Mouse (Mus musculus) MEL (cell line): Measurements from ENCODE around the gene Arl4a. TPM values are rescaled to one million over a fixed set of nuclear protein-coding genes. Genes with fewer than 3 reads are reported as not detected.

Source experiments
- DNase-seq: peaks from one replicate; pipeline ENCODE4 v3.0.0; 2011; ENCODE audit warnings: low read depth, low spot score
- H3K27ac ChIP-seq: 2 replicates; pipeline ENCODE4 v1.5.1; 2012; ENCODE audit warnings: low read depth, mild to moderate bottlenecking, control low read depth, low read length, moderate library complexity; ENCODE audit not compliant: control insufficient read depth
- H3K27me3 ChIP-seq, 2 experiments: fragments of 150-350 bp in 1 of 2; sonication (generic) in 1 of 2; 2 replicates each; pipeline ENCODE4 v1.6.1; 2012; ENCODE audit warnings: low read length in 2 of 2, mild to moderate bottlenecking in 2 of 2, improper control_type of control experiment in 1 of 2, moderate library complexity in 1 of 2; ENCODE audit not compliant: insufficient read depth in 2 of 2, control insufficient read depth in 1 of 2
- H3K36me3 ChIP-seq, 2 experiments: 2 replicates each; pipeline ENCODE4 v1.6.1; 2012 to 2014; ENCODE audit warnings: low read length in 2 of 2, improper control_type of control experiment in 1 of 2, inconsistent platforms in 1 of 2, mild to moderate bottlenecking in 1 of 2; ENCODE audit not compliant: insufficient read depth in 2 of 2, control insufficient read depth in 1 of 2
- H3K4me1 ChIP-seq, 2 experiments: fragments of 150-350 bp in 1 of 2; sonication (generic) in 1 of 2; 2 replicates each; pipeline ENCODE4 v1.6.1; 2012; ENCODE audit warnings: low read length in 2 of 2, improper control_type of control experiment in 1 of 2, mild to moderate bottlenecking in 1 of 2; ENCODE audit not compliant: insufficient read depth in 2 of 2, control insufficient read depth in 1 of 2
- H3K4me3 ChIP-seq, 2 experiments: fragments of 150-350 bp in 1 of 2; sonication (generic) in 1 of 2; 2 replicates each; pipeline ENCODE4 v1.5.1; 2012; ENCODE audit warnings: low read depth in 2 of 2, low read length in 2 of 2, mild to moderate bottlenecking in 2 of 2, moderate library complexity in 2 of 2, control low read depth in 1 of 2, improper control_type of control experiment in 1 of 2; ENCODE audit not compliant: control insufficient read depth in 1 of 2, insufficient read depth in 1 of 2
- H3K79me2 ChIP-seq: 2 replicates; pipeline ENCODE4 v1.6.1; 2012; ENCODE audit warnings: mild to moderate bottlenecking, low read length, moderate library complexity; ENCODE audit not compliant: control insufficient read depth, poor library complexity, insufficient read depth
- H3K9ac ChIP-seq: 2 replicates; pipeline ENCODE4 v1.6.1; 2012; ENCODE audit warnings: low read depth, mild to moderate bottlenecking, control low read depth, low read length, moderate library complexity; ENCODE audit not compliant: control insufficient read depth, poor library complexity, severe bottlenecking
- H3K9me3 ChIP-seq: fragments of 150-350 bp; sonication (generic); replicated peaks from 2 replicates; pipeline ENCODE4 v1.6.1; 2012; ENCODE audit warnings: mild to moderate bottlenecking, low read length, improper control_type of control experiment, moderate library complexity; ENCODE audit not compliant: insufficient read depth
- BHLHE40 ChIP-seq: IDR thresholded peaks from 2 replicates; pipeline ENCODE4 v1.6.1; 2012; ENCODE audit warnings: low read depth, mild to moderate bottlenecking, inconsistent platforms, low read length, improper control_type of control experiment, borderline replicate concordance
- CHD1 ChIP-seq: IDR thresholded peaks from 2 replicates; pipeline ENCODE4 v1.6.1; 2012; ENCODE audit warnings: low read depth, mild to moderate bottlenecking, inconsistent platforms, low read length, improper control_type of control experiment
- EP300 ChIP-seq, 2 experiments: IDR thresholded peaks; 2 replicates each; pipeline ENCODE4 v1.6.1; 2011; ENCODE audit warnings: improper control_type of control experiment in 2 of 2, low read length in 2 of 2, low read depth in 1 of 2, mild to moderate bottlenecking in 1 of 2
- GABPA ChIP-seq: IDR thresholded peaks from 2 replicates; pipeline ENCODE4 v1.6.1; 2012; ENCODE audit warnings: low read depth, mild to moderate bottlenecking, inconsistent platforms, low read length, improper control_type of control experiment, moderate library complexity
- HCFC1 ChIP-seq: IDR thresholded peaks from 2 replicates; pipeline ENCODE4 v1.6.1; 2012; ENCODE audit warnings: low read depth, mild to moderate bottlenecking, inconsistent platforms, low read length, improper control_type of control experiment, moderate library complexity
- JUND ChIP-seq: IDR thresholded peaks from 2 replicates; pipeline ENCODE4 v1.6.1; 2011; ENCODE audit warnings: low read depth, mild to moderate bottlenecking, improper control_type of control experiment, low read length
- MAFK ChIP-seq: IDR thresholded peaks from 2 replicates; pipeline ENCODE4 v1.6.1; 2011; ENCODE audit warnings: low read depth, mild to moderate bottlenecking, low read length, improper control_type of control experiment, borderline replicate concordance
- MAZ ChIP-seq: IDR thresholded peaks from 2 replicates; pipeline ENCODE4 v1.6.1; 2012; ENCODE audit warnings: low read depth, mild to moderate bottlenecking, inconsistent platforms, low read length, improper control_type of control experiment
- MEF2A ChIP-seq: IDR thresholded peaks from 2 replicates; pipeline ENCODE4 v1.6.1; 2014; ENCODE audit warnings: low read depth, mild to moderate bottlenecking, inconsistent platforms, low read length, improper control_type of control experiment; ENCODE audit not compliant: poor library complexity, insufficient replicate concordance, severe bottlenecking; ENCODE audit errors: extremely low read depth
- MXI1 ChIP-seq: IDR thresholded peaks from 2 replicates; pipeline ENCODE4 v1.6.1; 2011; ENCODE audit warnings: mild to moderate bottlenecking, low read depth, low read length, improper control_type of control experiment
- POLR2A ChIP-seq, 2 experiments: IDR thresholded peaks; 2 replicates each; pipeline ENCODE4 v1.6.1; 2011 to 2012; ENCODE audit warnings: low read length in 2 of 2, mild to moderate bottlenecking in 2 of 2, control low read depth in 1 of 2, improper control_type of control experiment in 1 of 2, low read depth in 1 of 2, moderate library complexity in 1 of 2; ENCODE audit not compliant: control insufficient read depth in 1 of 2, insufficient read depth in 1 of 2, poor library complexity in 1 of 2
- POLR2AphosphoS5 ChIP-seq: IDR thresholded peaks from 2 replicates; pipeline ENCODE4 v1.6.1; 2012; ENCODE audit warnings: low read depth, borderline replicate concordance, mild to moderate bottlenecking, inconsistent platforms, low read length, moderate library complexity, mixed read lengths
- RAD21 ChIP-seq: IDR thresholded peaks from 2 replicates; pipeline ENCODE4 v1.6.1; 2011; ENCODE audit warnings: mild to moderate bottlenecking, low read depth, low read length, improper control_type of control experiment
- SIN3A ChIP-seq: IDR thresholded peaks from 2 replicates; pipeline ENCODE4 v1.6.1; 2012; ENCODE audit warnings: low read length, improper control_type of control experiment, inconsistent platforms
- TAL1 ChIP-seq: IDR thresholded peaks from 2 replicates; pipeline ENCODE4 v1.6.1; 2012; ENCODE audit warnings: mild to moderate bottlenecking, inconsistent platforms, low read length, moderate library complexity, mixed read lengths
- USF1 ChIP-seq: IDR thresholded peaks from 2 replicates; pipeline ENCODE4 v1.6.1; 2014; ENCODE audit warnings: low read depth, mild to moderate bottlenecking, inconsistent platforms, low read length, improper control_type of control experiment, moderate library complexity
- ZKSCAN1 ChIP-seq: IDR thresholded peaks from 2 replicates; pipeline ENCODE4 v1.6.1; 2012; ENCODE audit warnings: low read depth, mild to moderate bottlenecking, inconsistent platforms, low read length, improper control_type of control experiment, moderate library complexity
- polyA plus RNA-seq, 2 experiments: library from polyadenylated mRNA; stranded (reverse) in 1 of 2; unstranded in 1 of 2; fragments of >175 nt in 1 of 2; fragments of >200 nt in 1 of 2; gene quantifications; 2 replicates each; pipeline versions ENCODE4 v1.2.1 to v1.2.4; 2012; ENCODE audit warnings: low replicate concordance in 2 of 2, low read depth in 1 of 2; ENCODE audit not compliant: insufficient read length in 2 of 2, insufficient read depth in 1 of 2, missing spikeins in 1 of 2
- total RNA-seq: library from RNA; depleted of rRNA; stranded (reverse); fragments of 300-350 nt; gene quantifications from 2 replicates; pipeline ENCODE4 v1.2.3, GENCODE M21; 2012

Arl4a gene
- total and polyA plus RNA-seq, 3 experiments, result 25.6 to 26.9 TPM; not detected in 1

- TF ChIP-seq GABPA (no peak), ZKSCAN1 (no peak)
Measured at GRCm38 (mm10) chr12:39998070-39998852, 39.6 kb downstream of the Arl4a start (continued).

- H3K27me3 ChIP-seq, result peaks cover 0 to 3% of the 10 kb centered on the region in 2 experiments; a peak in 1 of 4 replicates
- no peak overlapping the region for H3K27ac ChIP-seq
- H3K9me3 ChIP-seq, result no peaks in the 10 kb centered on the region
- H3K9ac ChIP-seq, result no peak overlapping the region
- no peak for DNase-seq
- no peak for TF ChIP-seq MAFK
- TF ChIP-seq MXI1, result no peak
- TF ChIP-seq POLR2AphosphoS5, result no peak
- TF ChIP-seq JUND, result no peak
- no peak for TF ChIP-seq TAL1
- no peak for TF ChIP-seq EP300 (IDR thresholded peaks at IDR 0.05; ENCODE audit: low read depth in 1 of 2, low read length in 2 of 2)
- TF ChIP-seq POLR2A (IDR thresholded peaks at IDR 0.05; ENCODE audit: control insufficient read depth in 1 of 2, insufficient read depth in 1 of 2, low read depth in 1 of 2, low read length in 2 of 2, poor library complexity in 1 of 2), result no peak
- TF ChIP-seq MAZ, result no peak
- no peak for TF ChIP-seq USF1
- H3K79me2 ChIP-seq, result no peaks in the 10 kb centered on the region
- H3K4me1 ChIP-seq, result no peaks in the 10 kb centered on the region
- no peaks in the 10 kb centered on the region for H3K36me3 ChIP-seq
- no peak overlapping the region for H3K4me3 ChIP-seq
Measured at GRCm38 (mm10) chr12:39997651-39998050, 40.2 kb downstream of the Arl4a start.

GRCm38 (mm10) chr12:39996015-39996414, 41.8 kb downstream of the Arl4a start:
- Histone ChIP-seq H3K4me1 (no peaks in the 10 kb centered on the region), H3K79me2 (no peaks in the 10 kb centered on the region), H3K27ac (no peak overlapping the region), H3K36me3 (no peaks in the 10 kb centered on the region), H3K9ac (no peak overlapping the region), H3K4me3 (no peak overlapping the region), H3K9me3 (no peaks in the 10 kb centered on the region), H3K27me3 (peaks cover 0 to 4% of the 10 kb centered on the region in 2 experiments; a peak in 1 of 4 replicates)
- DNase-seq, result no peak
- TF ChIP-seq SIN3A (no peak), RAD21 (no peak), HCFC1 (no peak), MAFK (no peak), POLR2AphosphoS5 (no peak), CHD1 (no peak), BHLHE40 (no peak), MEF2A (no peak), TAL1 (no peak), ZKSCAN1 (no peak)
